Mouse (Mus musculus) embryonic facial prominence, embryonic 15.5 days (tissue): ENCODE results near the gene Gm10322. TPM values are rescaled to one million over a fixed set of nuclear protein-coding genes. Genes with fewer than 3 reads are reported as not detected.

Experiments
- ATAC-seq: fragments of 200-750 bp; cut with Nextera tagmentation; 2 replicates; pipeline ENCODE4 v1.8.0; 2017; ENCODE audit warnings: low read depth, moderate TSS enrichment; ENCODE audit not compliant: insufficient number of reproducible peaks, low FRiP score, low TSS enrichment
- H3K27ac ChIP-seq: fragments of 300-500 bp; sonication (generic); replicated peaks from 2 replicates; pipeline ENCODE4 v1.5.1; 2015; ENCODE audit warnings: mild to moderate bottlenecking, inconsistent platforms
- H3K27me3 ChIP-seq: fragments of 300-500 bp; sonication (generic); 2 replicates; pipeline ENCODE4 v1.6.1; 2015; ENCODE audit warnings: inconsistent platforms
- H3K36me3 ChIP-seq: fragments of 300-500 bp; sonication (generic); 2 replicates; pipeline ENCODE4 v1.6.1; 2015; ENCODE audit warnings: mild to moderate bottlenecking, inconsistent platforms
- H3K4me1 ChIP-seq: fragments of 300-500 bp; sonication (generic); 2 replicates; pipeline ENCODE4 v1.6.1; 2015; ENCODE audit warnings: inconsistent platforms
- H3K4me2 ChIP-seq: fragments of 300-500 bp; sonication (generic); replicated peaks from 2 replicates; pipeline ENCODE4 v1.6.1; 2015; ENCODE audit warnings: mild to moderate bottlenecking, inconsistent platforms
- H3K4me3 ChIP-seq: fragments of 300-500 bp; sonication (generic); replicated peaks from 2 replicates; pipeline ENCODE4 v1.5.1; 2015; ENCODE audit warnings: mild to moderate bottlenecking, inconsistent platforms
- H3K9ac ChIP-seq: fragments of 300-500 bp; sonication (generic); 2 replicates; pipeline ENCODE4 v1.6.1; 2015; ENCODE audit warnings: inconsistent platforms
- H3K9me3 ChIP-seq: fragments of 300-500 bp; sonication (generic); replicated peaks from 2 replicates; pipeline ENCODE4 v1.6.1; 2016; ENCODE audit warnings: inconsistent platforms
- WGBS: fragments of 180-500 bp; shearing (Covaris S2); methylation state at CpG from one replicate; pipeline ENCODE4 v1.1.7; 2015; 5-methylcytosine and 5-hydroxymethylcytosine counted together
- polyA plus RNA-seq: library from polyadenylated mRNA; unstranded; fragments of >200 nt; fragmentation: Nextera tagmentation; extraction: Ambion mirVana; gene quantifications from 2 replicates; pipeline ENCODE4 v1.2.1, GENCODE M21; 2015

Gene Gm10322
- polyA plus RNA-seq, 1 experiment from 2014 or later, result not detected

DNA sequence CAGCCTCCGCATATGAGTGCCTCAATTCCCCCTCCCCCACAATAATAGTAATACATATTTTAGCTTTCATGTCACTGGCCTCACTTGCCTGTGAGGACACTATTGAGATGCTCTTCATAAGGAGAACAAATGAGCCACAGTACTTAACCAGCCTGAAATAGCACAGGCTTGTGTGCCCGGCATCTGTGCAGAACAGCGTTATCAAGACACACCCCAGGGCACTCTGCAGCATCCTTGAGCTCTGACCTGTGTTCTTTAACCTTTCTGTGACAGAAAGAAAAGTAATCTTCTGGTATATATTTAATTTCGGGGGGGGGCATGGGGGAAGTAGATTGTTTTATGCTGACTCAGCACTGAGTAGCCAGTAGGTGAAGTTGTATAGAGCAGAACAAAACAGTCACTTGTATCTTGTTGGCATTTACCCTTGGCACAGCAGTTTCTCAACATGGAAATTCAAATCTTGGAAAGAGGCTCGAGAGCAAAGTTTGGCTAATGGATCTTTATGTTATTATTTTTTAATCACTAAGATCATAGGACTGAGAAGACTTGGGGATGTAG is 31.0 kb downstream of the Gm10322 start:
- 76% methylated on average over 5 of the region's 5 CpGs for WGBS
- ATAC-seq, result no peak
- Histone ChIP-seq H3K9ac (no peak overlapping the region), H3K4me1 (no peaks in the 10 kb centered on the region), H3K4me2 (no peak overlapping the region), H3K27me3 (no peaks in the 10 kb centered on the region), H3K36me3 (no peaks in the 10 kb centered on the region), H3K27ac (no peak overlapping the region), H3K4me3 (no peak overlapping the region), H3K9me3 (no peaks in the 10 kb centered on the region)

DNA sequence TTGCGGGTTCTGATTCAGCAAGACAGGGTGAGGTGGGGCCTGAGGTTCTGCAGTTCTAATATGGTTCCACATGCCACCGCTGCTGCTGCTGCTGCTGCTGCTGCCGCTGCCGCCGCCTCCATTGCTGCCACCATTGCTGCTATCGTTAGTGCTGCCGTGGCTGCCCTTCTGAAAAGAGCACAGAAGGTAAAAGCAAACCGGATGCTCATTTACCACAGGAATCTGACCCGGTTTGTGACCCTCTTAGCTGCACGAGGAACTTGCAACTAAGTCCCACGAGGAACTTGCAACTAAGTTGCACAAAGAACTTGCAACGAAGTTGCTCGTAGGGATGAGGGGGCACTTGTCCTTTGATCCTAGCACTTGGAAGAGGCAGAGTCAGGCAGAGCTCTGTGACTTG is 40.9 kb downstream of the Gm10322 start:
- 76% methylated on average over 13 of the region's 13 CpGs for WGBS
- Histone ChIP-seq H3K36me3 (no peaks in the 10 kb centered on the region), H3K4me3 (no peak overlapping the region), H3K4me2 (no peak overlapping the region), H3K4me1 (no peaks in the 10 kb centered on the region), H3K9me3 (no peaks in the 10 kb centered on the region), H3K27ac (no peak overlapping the region), H3K9ac (no peak overlapping the region), H3K27me3 (no peaks in the 10 kb centered on the region)
- no peak for ATAC-seq

DNA sequence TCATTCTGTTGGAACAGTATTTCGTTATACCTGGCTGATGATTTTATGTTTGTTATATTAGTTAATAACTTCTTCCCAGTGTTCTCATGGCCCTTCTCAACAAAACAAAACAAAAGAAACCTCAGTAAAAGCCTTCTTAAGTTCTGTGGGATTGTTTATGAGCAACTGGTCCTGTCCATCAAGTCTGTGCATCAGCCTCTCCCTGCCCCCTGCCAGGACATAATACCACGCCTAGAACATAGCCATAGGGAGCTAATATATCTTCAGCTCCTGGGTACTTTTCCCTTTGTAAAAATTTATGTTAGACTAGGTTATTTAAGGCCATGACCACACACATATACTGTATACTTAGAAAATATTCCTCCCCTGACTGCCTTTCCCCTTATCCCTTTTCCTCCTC is 48.9 kb downstream of the Gm10322 start:
- ATAC-seq, result no peak
- no peaks in the 10 kb centered on the region for H3K27me3 ChIP-seq
- no peaks in the 10 kb centered on the region for H3K9me3 ChIP-seq
- 61% methylated on average over 2 of the region's 2 CpGs for WGBS
- H3K4me2 ChIP-seq, result no peak overlapping the region
- H3K4me3 ChIP-seq, result no peak overlapping the region
- peaks cover 5% of the 10 kb centered on the region; the same call in 1 of the 2 replicates for H3K4me1 ChIP-seq
- no peaks in the 10 kb centered on the region for H3K36me3 ChIP-seq
- H3K9ac ChIP-seq, result no peak overlapping the region
- H3K27ac ChIP-seq, result no peak overlapping the region

DNA sequence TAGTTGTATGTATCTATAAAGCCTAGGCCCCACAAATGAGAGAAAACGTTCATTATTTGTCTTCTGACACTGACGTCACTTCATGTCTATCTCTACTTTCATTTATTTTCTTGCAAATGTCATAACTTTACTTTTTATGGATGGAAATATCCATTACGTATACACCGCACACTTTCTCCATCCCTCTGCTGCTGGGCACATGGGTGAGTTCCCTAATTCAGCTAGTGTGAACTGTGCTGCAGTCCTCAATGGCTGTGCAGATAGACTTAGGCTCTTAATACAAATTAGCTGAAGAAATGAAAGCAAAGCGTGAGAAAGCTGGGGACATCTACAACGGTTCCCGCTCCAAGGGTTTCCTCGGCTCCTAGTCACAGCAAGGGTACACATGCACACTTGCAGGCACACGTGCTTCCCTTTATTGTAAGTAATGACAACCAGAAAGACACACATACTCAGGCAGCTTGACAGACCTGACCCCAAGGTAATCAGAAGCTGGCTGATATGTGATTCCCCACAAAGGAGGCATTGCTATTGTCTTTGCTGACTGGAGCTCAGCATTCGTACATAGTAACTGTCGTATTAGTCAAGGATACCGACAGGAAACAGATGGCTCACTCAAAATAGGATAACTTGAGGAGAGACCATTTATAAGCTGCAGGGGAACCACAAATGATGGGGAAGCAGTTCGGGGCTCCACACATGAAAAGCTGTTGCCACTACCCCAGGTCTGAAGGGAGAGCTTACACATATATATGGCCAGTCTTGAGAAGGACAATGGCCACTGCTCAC is 49.8 kb downstream of the Gm10322 start:
- H3K4me1 ChIP-seq, result peaks cover 5% of the 10 kb centered on the region; the same call in 1 of the 2 replicates
- no peak overlapping the region for H3K27ac ChIP-seq
- ATAC-seq, result no peak
- 63% methylated on average over 13 of the region's 13 CpGs for WGBS
- H3K9me3 ChIP-seq, result no peaks in the 10 kb centered on the region
- no peak overlapping the region for H3K9ac ChIP-seq
- H3K36me3 ChIP-seq, result no peaks in the 10 kb centered on the region
- no peak overlapping the region for H3K4me3 ChIP-seq
- H3K4me2 ChIP-seq, result no peak overlapping the region
- no peaks in the 10 kb centered on the region for H3K27me3 ChIP-seq

Other genes starting within 250 kb of the Gm10322 start
- gene Gm10273, start 220.4 kb upstream of the Gm10322 start, polyA plus RNA-seq, result 9.1 TPM in 1 of 2 replicates, not detected in the other
- gene Pla2g12b, start 212.4 kb upstream of the Gm10322 start, polyA plus RNA-seq, result 0.20 TPM in 1 of 2 replicates, not detected in the other
- gene Oit3, start 174.3 kb upstream of the Gm10322 start, polyA plus RNA-seq, result 0.40 and 0.62 TPM in 2 replicates
- gene Mcu, start 629 bp downstream of the Gm10322 start, polyA plus RNA-seq, result 40.7 and 40.8 TPM in 2 replicates
- gene Micu1, start 86.4 kb downstream of the Gm10322 start, polyA plus RNA-seq, result 86.1 and 88.2 TPM in 2 replicates